Mouse (Mus musculus): ENCODE measurements around the gene Itpr3. TPM values are rescaled to one million over a fixed set of nuclear protein-coding genes. Genes with fewer than 3 reads are reported as not detected.
A peak's percentile ranks its signal among the peaks of the same experiment; 100 is the strongest.

Gene Itpr3
- total RNA-seq, 1 experiment: 44.1 TPM

- peaks cover 73% of the 10 kb centered on the region for H3K36me3 ChIP-seq (ENCODE audit: control insufficient read depth, insufficient read depth, low read length, poor library complexity, severe bottlenecking)
These were observed 63.5 kb downstream of the Itpr3 start for GRCm38 (mm10) chr17:27120561-27121024.

GRCm38 (mm10) chr17:27121266-27121665 is 64.2 kb downstream of the Itpr3 start:
- in situ Hi-C loops (cut with MboI; ENCODE audit: low sequenced_read_pairs in 2 of 2, unreplicated experiment in 2 of 2): no loop called here
- H3K9ac ChIP-seq (ENCODE audit: insufficient read depth, low read depth, low read length, poor library complexity, severe bottlenecking): no peak overlapping the region

More at GRCm38 (mm10) chr17:27120561-27121024, 63.5 kb downstream of the Itpr3 start:
- DNase-seq (ENCODE audit: low read depth, low spot score): peak; percentile 71
- TF ChIP-seq MAFK (IDR thresholded peaks at IDR 0.05; ENCODE audit: insufficient read depth, low read depth, low read length) (no peak), ZC3H11A (IDR thresholded peaks at IDR 0.05; ENCODE audit: borderline replicate concordance, low read depth, low read length) (no peak), CHD2 (IDR thresholded peaks at IDR 0.05; ENCODE audit: low read depth, low read length) (no peak), HCFC1 (IDR thresholded peaks at IDR 0.05; ENCODE audit: borderline replicate concordance, insufficient read depth, low read length) (no peak), ZNF384 (IDR thresholded peaks at IDR 0.05; ENCODE audit: low read depth, low read length) (no peak)
- Histone ChIP-seq H3K9me3 (ENCODE audit: control insufficient read depth, insufficient read depth, low read depth, low read length) (no peaks in the 10 kb centered on the region), H3K4me1 (ENCODE audit: control insufficient read depth in 2 of 2, insufficient read depth in 2 of 2, low read length in 2 of 2, poor library complexity in 1 of 2) (peaks cover 0 to 15% of the 10 kb centered on the region in 2 experiments; a peak in 2 of 4 replicates), H3K27ac (ENCODE audit: insufficient read depth, low read depth, low read length, poor library complexity, severe bottlenecking) (no peak overlapping the region), H3K4me3 (ENCODE audit: insufficient read depth in 1 of 2, low read depth in 1 of 2, low read length in 2 of 2, poor library complexity in 1 of 2, severe bottlenecking in 1 of 2) (no peak overlapping the region), H3K9ac (ENCODE audit: insufficient read depth, low read depth, low read length, poor library complexity, severe bottlenecking) (no peak overlapping the region)
- in situ Hi-C loops (cut with MboI; ENCODE audit: low sequenced_read_pairs in 2 of 2, unreplicated experiment in 2 of 2): no loop called here

GRCm38 (mm10) chr17:27121781-27122180 is 64.7 kb downstream of the Itpr3 start:
- Histone ChIP-seq H3K27ac (ENCODE audit: insufficient read depth, low read depth, low read length, poor library complexity, severe bottlenecking) (no peak overlapping the region), H3K9ac (ENCODE audit: insufficient read depth, low read depth, low read length, poor library complexity, severe bottlenecking) (no peak overlapping the region), H3K9me3 (ENCODE audit: control insufficient read depth, insufficient read depth, low read depth, low read length) (no peaks in the 10 kb centered on the region), H3K4me3 (ENCODE audit: insufficient read depth in 1 of 2, low read depth in 1 of 2, low read length in 2 of 2, poor library complexity in 1 of 2, severe bottlenecking in 1 of 2) (no peak overlapping the region), H3K4me1 (ENCODE audit: control insufficient read depth in 2 of 2, insufficient read depth in 2 of 2, low read length in 2 of 2, poor library complexity in 1 of 2) (peaks cover 0 to 10% of the 10 kb centered on the region in 2 experiments; a peak in 2 of 4 replicates), H3K36me3 (ENCODE audit: control insufficient read depth, insufficient read depth, low read length, poor library complexity, severe bottlenecking) (peaks cover 62% of the 10 kb centered on the region)
- TF ChIP-seq ZNF384 (IDR thresholded peaks at IDR 0.05; ENCODE audit: low read depth, low read length) (no peak), CHD2 (IDR thresholded peaks at IDR 0.05; ENCODE audit: low read depth, low read length) (no peak), HCFC1 (IDR thresholded peaks at IDR 0.05; ENCODE audit: borderline replicate concordance, insufficient read depth, low read length) (no peak), ZC3H11A (IDR thresholded peaks at IDR 0.05; ENCODE audit: borderline replicate concordance, low read depth, low read length) (no peak), MAFK (IDR thresholded peaks at IDR 0.05; ENCODE audit: insufficient read depth, low read depth, low read length) (no peak)
- DNase-seq (ENCODE audit: low read depth, low spot score): no peak
- in situ Hi-C loops (cut with MboI; ENCODE audit: low sequenced_read_pairs in 2 of 2, unreplicated experiment in 2 of 2): no loop called here

More at GRCm38 (mm10) chr17:27121266-27121665, 64.2 kb downstream of the Itpr3 start:
- no peak overlapping the region for H3K4me3 ChIP-seq (ENCODE audit: insufficient read depth in 1 of 2, low read depth in 1 of 2, low read length in 2 of 2, poor library complexity in 1 of 2, severe bottlenecking in 1 of 2)
- peaks cover 66% of the 10 kb centered on the region for H3K36me3 ChIP-seq (ENCODE audit: control insufficient read depth, insufficient read depth, low read length, poor library complexity, severe bottlenecking)
- no peak for TF ChIP-seq MAFK (IDR thresholded peaks at IDR 0.05; ENCODE audit: insufficient read depth, low read depth, low read length)
- DNase-seq (ENCODE audit: low read depth, low spot score): no peak
- H3K27ac ChIP-seq (ENCODE audit: insufficient read depth, low read depth, low read length, poor library complexity, severe bottlenecking): no peak overlapping the region
- H3K9me3 ChIP-seq (ENCODE audit: control insufficient read depth, insufficient read depth, low read depth, low read length): no peaks in the 10 kb centered on the region
- peaks cover 0 to 11% of the 10 kb centered on the region in 2 experiments; a peak in 2 of 4 replicates for H3K4me1 ChIP-seq (ENCODE audit: control insufficient read depth in 2 of 2, insufficient read depth in 2 of 2, low read length in 2 of 2, poor library complexity in 1 of 2)

GRCm38 (mm10) chr17:27122701-27123100 is 65.6 kb downstream of the Itpr3 start:
- no peak overlapping the region for H3K4me3 ChIP-seq (ENCODE audit: insufficient read depth in 1 of 2, low read depth in 1 of 2, low read length in 2 of 2, poor library complexity in 1 of 2, severe bottlenecking in 1 of 2)
- no peak for DNase-seq (ENCODE audit: low read depth, low spot score)
- H3K27ac ChIP-seq (ENCODE audit: insufficient read depth, low read depth, low read length, poor library complexity, severe bottlenecking): no peak overlapping the region
- H3K36me3 ChIP-seq (ENCODE audit: control insufficient read depth, insufficient read depth, low read length, poor library complexity, severe bottlenecking): peaks cover 58% of the 10 kb centered on the region
- in situ Hi-C loops (cut with MboI; ENCODE audit: low sequenced_read_pairs in 2 of 2, unreplicated experiment in 2 of 2): no loop called here
- H3K4me1 ChIP-seq (ENCODE audit: control insufficient read depth in 2 of 2, insufficient read depth in 2 of 2, low read length in 2 of 2, poor library complexity in 1 of 2): peaks cover 0 to 12% of the 10 kb centered on the region in 2 experiments; a peak in 2 of 4 replicates
- no peak for TF ChIP-seq ZNF384 (IDR thresholded peaks at IDR 0.05; ENCODE audit: low read depth, low read length)
- TF ChIP-seq CHD2 (IDR thresholded peaks at IDR 0.05; ENCODE audit: low read depth, low read length): no peak
- no peak for TF ChIP-seq MAFK (IDR thresholded peaks at IDR 0.05; ENCODE audit: insufficient read depth, low read depth, low read length)
- TF ChIP-seq HCFC1 (IDR thresholded peaks at IDR 0.05; ENCODE audit: borderline replicate concordance, insufficient read depth, low read length): no peak
- TF ChIP-seq ZC3H11A (IDR thresholded peaks at IDR 0.05; ENCODE audit: borderline replicate concordance, low read depth, low read length): no peak
- H3K9me3 ChIP-seq (ENCODE audit: control insufficient read depth, insufficient read depth, low read depth, low read length): no peaks in the 10 kb centered on the region
- H3K9ac ChIP-seq (ENCODE audit: insufficient read depth, low read depth, low read length, poor library complexity, severe bottlenecking): no peak overlapping the region

GRCm38 (mm10) chr17:27123103-27123502 is 66.0 kb downstream of the Itpr3 start:
- in situ Hi-C loops (cut with MboI; ENCODE audit: low sequenced_read_pairs in 2 of 2, unreplicated experiment in 2 of 2): no loop called here
- H3K27ac ChIP-seq (ENCODE audit: insufficient read depth, low read depth, low read length, poor library complexity, severe bottlenecking): no peak overlapping the region
- no peak for TF ChIP-seq ZC3H11A (IDR thresholded peaks at IDR 0.05; ENCODE audit: borderline replicate concordance, low read depth, low read length)
- no peak for TF ChIP-seq HCFC1 (IDR thresholded peaks at IDR 0.05; ENCODE audit: borderline replicate concordance, insufficient read depth, low read length)
- no peak for TF ChIP-seq CHD2 (IDR thresholded peaks at IDR 0.05; ENCODE audit: low read depth, low read length)
- no peak for TF ChIP-seq MAFK (IDR thresholded peaks at IDR 0.05; ENCODE audit: insufficient read depth, low read depth, low read length)
- TF ChIP-seq ZNF384 (IDR thresholded peaks at IDR 0.05; ENCODE audit: low read depth, low read length): no peak
- no peak overlapping the region for H3K4me3 ChIP-seq (ENCODE audit: insufficient read depth in 1 of 2, low read depth in 1 of 2, low read length in 2 of 2, poor library complexity in 1 of 2, severe bottlenecking in 1 of 2)
- H3K4me1 ChIP-seq (ENCODE audit: control insufficient read depth in 2 of 2, insufficient read depth in 2 of 2, low read length in 2 of 2, poor library complexity in 1 of 2): peaks cover 0 to 12% of the 10 kb centered on the region in 2 experiments; a peak in 2 of 4 replicates
- H3K36me3 ChIP-seq (ENCODE audit: control insufficient read depth, insufficient read depth, low read length, poor library complexity, severe bottlenecking): peaks cover 57% of the 10 kb centered on the region
- no peaks in the 10 kb centered on the region for H3K9me3 ChIP-seq (ENCODE audit: control insufficient read depth, insufficient read depth, low read depth, low read length)
- no peak overlapping the region for H3K9ac ChIP-seq (ENCODE audit: insufficient read depth, low read depth, low read length, poor library complexity, severe bottlenecking)
- no peak for DNase-seq (ENCODE audit: low read depth, low spot score)

Measured in ES-E14 (cell line).